Mouse (Mus musculus) erythroblast, adult 5-6 weeks (primary cell): Measurements from ENCODE around the gene Ceacam13. TPM values are rescaled to one million over a fixed set of nuclear protein-coding genes. Genes with fewer than 3 reads are reported as not detected.
"Not testable (repeated sequence)": the region's sequence is repeated elsewhere in the genome, so short reads cannot be mapped to it uniquely, and the experiment has no call there.

ENCODE experiments used
- ATAC-seq: replicated peaks from 2 replicates; pipeline ENCODE4 v1.8.0; 2016; ENCODE audit warnings: moderate number of reproducible peaks, mild to moderate bottlenecking, moderate TSS enrichment, inconsistent platforms; ENCODE audit not compliant: poor library complexity, low FRiP score, severe bottlenecking
- total RNA-seq, 2 experiments: library from RNA; stranded (forward) in 1 of 2; stranded (reverse) in 1 of 2; fragments of 150-400 nt in 1 of 2; fragments of 200-764, 138-1000 nt in 1 of 2; gene quantifications; 2 replicates each; pipeline versions ENCODE4 v1.2.3 to v1.2.4; 2015 to 2017; ENCODE audit warnings: low replicate concordance in 2 of 2

The Ceacam13 gene
- not detected in 2 replicates for total RNA-seq (2015; ENCODE audit: low replicate concordance)
- total RNA-seq (2017; ENCODE audit: low replicate concordance), result not detected in 2 replicates

GRCm38 (mm10) chr7:18009589-18009988 lies at the start of gene Ceacam13:
TSS of gene Ceacam13 (plus strand) at chr7:18009889.
- ATAC-seq, result no peak

DNA sequence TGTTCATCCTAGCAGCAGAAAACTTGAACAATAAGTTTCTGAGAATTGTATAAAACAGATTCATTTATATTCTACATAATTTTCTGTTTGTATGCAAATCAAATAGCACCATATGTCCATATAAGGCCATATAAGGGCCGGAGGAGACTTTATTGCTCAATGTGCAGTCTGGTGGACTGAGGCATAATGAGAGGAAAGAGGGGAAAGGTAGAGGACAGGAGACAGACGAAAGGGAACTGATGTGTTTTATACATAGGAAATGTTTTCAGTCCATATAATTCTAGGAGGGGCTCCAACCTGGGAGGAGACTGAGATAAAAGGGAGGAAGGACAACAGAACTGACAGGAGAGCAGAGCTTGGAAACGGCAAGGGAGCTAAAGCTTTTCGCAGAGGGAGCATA lies 37.9 kb upstream of the Ceacam13 start, which contains the start of gene Ceacam11:
TSS of gene Ceacam11 (plus strand) at position 301 of the 400 bp plus-strand sequence.
- ATAC-seq, result no peak

- ATAC-seq, result not testable (repeated sequence)
Measured at GRCm38 (mm10) chr7:18001131-18001530, 8.6 kb upstream of the Ceacam13 start.

DNA sequence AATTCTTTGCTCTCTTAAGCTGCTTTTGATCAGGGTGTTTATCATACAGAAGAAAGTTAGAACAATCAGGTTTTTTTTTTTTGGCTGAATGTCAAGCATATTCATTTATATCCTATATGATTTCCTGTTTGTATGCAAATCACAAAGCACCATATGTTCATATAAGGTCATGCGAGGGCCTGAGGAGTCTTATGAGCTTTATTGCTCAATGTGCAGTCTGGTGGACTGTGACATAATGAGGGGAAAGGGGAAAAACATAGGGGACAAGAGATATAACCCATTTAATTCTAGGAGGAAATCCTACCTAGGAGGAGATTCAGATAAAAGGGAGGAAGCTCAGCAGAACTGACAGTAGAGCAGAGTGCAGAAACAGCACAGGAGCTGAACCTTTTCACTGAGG lies 55.9 kb downstream of the Ceacam13 start, which contains the start of gene Ceacam12:
TSS of gene Ceacam12 (plus strand) at position 301 of the 400 bp plus-strand sequence.
- ATAC-seq, result no peak

Other genes with a start within 250 kb of the Ceacam13 start
- not detected in 2 replicates for gene Ceacam14, start 197.3 kb upstream of the Ceacam13 start, total RNA-seq (2015; ENCODE audit: low replicate concordance)
- gene Ceacam14, start 197.3 kb upstream of the Ceacam13 start, total RNA-seq (2017; ENCODE audit: low replicate concordance), result not detected in 2 replicates
- not detected in 2 replicates for gene Gm5155, start 138.1 kb upstream of the Ceacam13 start, total RNA-seq (2015; ENCODE audit: low replicate concordance)
- gene Gm5155, start 138.1 kb upstream of the Ceacam13 start, total RNA-seq (2017; ENCODE audit: low replicate concordance), result not detected in 2 replicates
- gene Ceacam11, start 37.8 kb upstream of the Ceacam13 start, total RNA-seq (2015; ENCODE audit: low replicate concordance), result not detected in 2 replicates
- not detected in 2 replicates for gene Ceacam11, start 37.8 kb upstream of the Ceacam13 start, total RNA-seq (2017; ENCODE audit: low replicate concordance)
- not detected in 2 replicates for gene Ceacam12, start 56.0 kb downstream of the Ceacam13 start, total RNA-seq (2015; ENCODE audit: low replicate concordance)
- gene Ceacam12, start 56.0 kb downstream of the Ceacam13 start, total RNA-seq (2017; ENCODE audit: low replicate concordance), result not detected in 2 replicates
- not detected in 2 replicates for gene Igfl3, start 166.6 kb downstream of the Ceacam13 start, total RNA-seq (2015; ENCODE audit: low replicate concordance)
- gene Igfl3, start 166.6 kb downstream of the Ceacam13 start, total RNA-seq (2017; ENCODE audit: low replicate concordance), result not detected in 2 replicates
- not detected in 2 replicates for gene Mill1, start 235.5 kb downstream of the Ceacam13 start, total RNA-seq (2015; ENCODE audit: low replicate concordance)
- gene Mill1, start 235.5 kb downstream of the Ceacam13 start, total RNA-seq (2017; ENCODE audit: low replicate concordance), result not detected in 2 replicates